Mouse (Mus musculus) CH12F3 (cell line): ENCODE measurements around the gene Ggt6.

ENCODE experiments used
- in situ Hi-C: fragments of 300-500 bp; cut with MboI; formaldehyde crosslinking; loops from 2 replicates; pipeline ENCODE4 v1.14.3; 2020; ENCODE audit warnings: low sequenced_read_pairs

The Ggt6 gene

DNA sequence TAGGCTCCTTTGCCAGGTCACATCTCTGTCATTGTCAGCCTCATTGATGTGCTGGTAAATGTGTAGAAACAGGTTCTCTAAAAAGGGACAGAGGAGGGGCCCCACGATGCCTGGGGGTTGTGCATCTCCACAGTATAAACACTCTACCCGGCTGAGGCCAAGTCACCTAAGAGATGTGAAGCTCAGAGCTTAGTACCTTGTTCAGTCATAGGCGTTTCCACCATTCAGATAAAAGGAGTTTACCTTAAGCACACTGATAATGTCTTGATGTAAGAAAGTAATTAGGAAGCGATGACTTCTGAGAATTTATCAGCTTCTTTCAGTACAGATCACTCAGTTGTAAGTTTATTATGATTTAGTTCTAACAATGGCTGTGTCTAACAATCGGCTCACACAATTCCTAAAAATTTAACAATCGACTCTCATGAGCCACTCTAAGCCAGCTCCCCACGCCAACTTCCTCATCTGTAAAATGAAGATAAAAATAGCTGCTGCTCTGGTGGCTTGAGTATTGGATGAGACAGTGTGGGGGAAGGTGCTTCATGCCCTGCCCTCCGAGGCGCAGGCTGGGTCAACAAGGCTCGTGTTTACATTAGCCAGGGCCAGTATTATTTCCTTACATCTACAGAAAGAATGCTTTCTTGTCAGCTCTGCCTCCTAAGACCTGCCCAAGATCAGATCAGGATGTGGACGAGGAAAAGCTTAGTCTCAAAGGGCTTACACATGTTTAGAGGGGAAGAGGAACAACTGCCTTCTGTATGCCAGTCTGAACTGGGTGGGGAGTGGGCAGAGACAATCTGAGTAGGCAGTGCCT is 31.6 kb downstream of the Ggt6 start:
- in situ Hi-C loops = no loop called here

DNA sequence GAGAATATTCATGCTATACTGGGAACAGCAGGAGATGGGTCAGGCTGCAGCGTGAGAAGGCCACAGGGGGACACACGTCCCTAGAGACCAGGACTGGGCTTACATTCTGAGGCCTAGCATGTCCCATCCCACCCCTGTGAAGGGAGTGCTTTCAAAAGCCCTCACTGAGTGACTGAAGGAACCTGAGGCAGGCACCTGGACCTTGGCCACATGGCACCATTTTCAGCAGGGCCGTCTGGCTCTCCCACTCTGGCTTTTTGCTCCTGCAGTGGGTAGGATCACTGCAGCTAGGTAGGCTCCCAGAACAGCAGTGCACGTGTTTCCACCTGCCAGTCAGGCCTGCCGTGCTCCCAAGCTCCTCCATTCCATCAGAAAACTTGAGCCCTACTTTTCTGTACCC is 33.2 kb downstream of the Ggt6 start:
- in situ Hi-C loops = no loop called here

DNA sequence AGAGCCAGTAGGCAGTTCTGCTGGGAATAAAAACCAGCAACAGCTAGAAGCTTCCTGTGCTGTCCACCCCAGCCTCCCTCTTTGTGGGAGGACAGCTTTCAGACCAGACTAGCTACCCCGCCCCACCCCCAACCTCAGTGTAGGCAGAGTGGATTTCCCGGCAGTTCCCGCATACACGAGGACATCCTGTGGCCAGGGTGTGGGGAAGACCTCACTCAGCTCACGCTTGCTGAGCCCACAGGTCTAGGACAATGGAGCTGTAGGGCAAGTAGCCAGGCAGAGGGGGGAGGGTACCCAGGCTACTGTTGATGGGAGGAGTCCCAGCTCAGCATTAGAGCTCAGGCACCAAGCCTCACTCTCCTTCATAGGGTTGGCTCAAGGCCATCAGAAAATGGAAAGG is 33.9 kb downstream of the Ggt6 start:
- in situ Hi-C loops = no loop called here

DNA sequence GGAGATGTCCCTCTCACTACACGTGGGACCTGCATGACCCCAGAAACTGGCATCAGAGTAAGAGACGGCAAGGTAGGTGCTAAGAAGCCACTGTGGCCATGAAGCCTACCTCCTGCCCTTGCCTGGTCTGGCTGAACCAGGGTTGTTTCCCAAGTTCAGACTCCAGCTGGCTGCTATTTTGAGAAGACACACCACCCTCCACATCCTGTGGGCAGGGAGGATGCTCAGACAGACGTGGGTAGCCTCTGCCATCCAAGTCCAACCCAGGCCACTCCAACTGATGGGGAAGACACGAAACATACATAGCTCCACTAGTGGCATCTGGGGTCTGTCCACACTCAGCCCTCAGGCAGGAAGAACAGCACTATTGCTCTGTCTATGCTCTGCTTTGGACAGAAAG is 34.7 kb downstream of the Ggt6 start:
- in situ Hi-C loops = no loop called here

DNA sequence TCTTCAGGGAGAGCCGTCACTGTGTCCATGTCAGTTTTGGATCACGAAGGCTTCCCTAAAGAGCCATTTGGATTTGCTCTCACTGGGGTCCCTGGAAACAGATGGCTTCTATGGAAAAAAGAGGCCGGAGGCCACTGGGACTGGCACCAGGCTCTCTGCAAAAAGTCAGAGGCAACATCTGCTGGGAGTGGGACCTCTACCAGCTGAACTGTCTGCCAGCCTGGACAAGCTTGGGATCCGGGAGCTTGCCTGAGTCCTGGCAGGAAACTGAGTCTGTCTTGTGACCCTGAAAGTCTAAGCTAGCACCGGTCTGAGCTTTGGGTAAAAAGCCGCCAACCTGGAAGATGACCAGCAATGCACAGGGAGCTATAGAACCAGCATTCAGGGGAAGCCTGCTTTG is 36.1 kb downstream of the Ggt6 start:
- in situ Hi-C loops = no loop called here

DNA sequence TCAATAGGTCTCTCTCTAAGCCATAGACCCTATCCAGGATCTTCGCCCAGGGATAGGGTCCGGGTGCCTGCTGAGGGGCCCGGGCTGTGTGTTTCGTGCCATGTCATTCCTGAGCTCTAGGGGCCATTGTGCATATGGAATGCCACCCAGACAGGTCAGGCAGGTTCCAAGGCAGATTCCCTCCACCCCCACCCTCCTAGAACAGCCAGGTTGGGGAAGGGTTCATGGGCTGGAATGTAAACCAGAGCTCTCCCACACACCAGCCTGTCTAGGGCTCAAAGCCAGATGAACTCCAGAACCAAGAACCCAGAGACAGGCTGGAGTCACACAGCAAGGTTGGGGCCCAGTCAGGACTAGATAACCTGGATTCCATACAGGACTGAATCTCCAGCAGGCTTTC is 38.2 kb downstream of the Ggt6 start:
- in situ Hi-C loops = no loop called here

DNA sequence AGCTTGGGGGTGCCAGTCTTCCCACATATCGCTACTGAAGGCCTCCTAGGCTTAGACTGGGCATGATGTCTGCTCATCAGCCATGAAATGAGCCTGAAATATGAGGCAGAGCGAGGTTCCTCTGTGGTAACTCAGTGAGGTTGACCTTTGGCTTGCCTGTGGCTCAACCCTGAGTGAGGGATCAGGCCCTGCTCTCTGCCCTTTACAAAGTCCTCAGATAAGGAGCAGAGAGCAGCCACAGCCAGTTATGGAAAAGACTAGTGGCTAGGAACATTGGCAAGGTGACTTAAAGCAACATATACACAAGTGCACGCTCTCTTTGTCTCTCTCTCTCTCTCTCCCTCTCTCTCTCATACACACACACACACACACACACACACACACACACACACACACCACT is 39.6 kb downstream of the Ggt6 start:
- in situ Hi-C loops = no loop called here

DNA sequence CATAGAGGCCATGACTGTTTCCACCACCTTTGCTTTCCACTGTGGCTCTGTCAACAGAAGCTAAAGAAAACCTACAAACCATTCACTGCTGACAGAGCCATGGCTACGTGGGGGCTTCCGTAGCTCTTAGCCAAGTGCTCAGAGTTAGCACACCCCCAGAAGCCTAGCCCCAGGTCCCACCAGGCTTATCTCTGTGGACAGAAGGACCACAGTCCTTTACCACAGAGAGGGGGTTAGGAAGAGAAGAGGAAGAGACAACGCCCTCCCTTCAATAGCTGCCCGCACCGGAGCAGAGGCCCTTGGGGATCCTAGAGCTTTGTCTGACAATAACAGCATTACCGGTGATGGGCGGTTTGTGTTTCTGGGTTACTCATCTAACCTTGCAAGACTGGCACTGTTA is 40.1 kb downstream of the Ggt6 start:
- in situ Hi-C loops = no loop called here

DNA sequence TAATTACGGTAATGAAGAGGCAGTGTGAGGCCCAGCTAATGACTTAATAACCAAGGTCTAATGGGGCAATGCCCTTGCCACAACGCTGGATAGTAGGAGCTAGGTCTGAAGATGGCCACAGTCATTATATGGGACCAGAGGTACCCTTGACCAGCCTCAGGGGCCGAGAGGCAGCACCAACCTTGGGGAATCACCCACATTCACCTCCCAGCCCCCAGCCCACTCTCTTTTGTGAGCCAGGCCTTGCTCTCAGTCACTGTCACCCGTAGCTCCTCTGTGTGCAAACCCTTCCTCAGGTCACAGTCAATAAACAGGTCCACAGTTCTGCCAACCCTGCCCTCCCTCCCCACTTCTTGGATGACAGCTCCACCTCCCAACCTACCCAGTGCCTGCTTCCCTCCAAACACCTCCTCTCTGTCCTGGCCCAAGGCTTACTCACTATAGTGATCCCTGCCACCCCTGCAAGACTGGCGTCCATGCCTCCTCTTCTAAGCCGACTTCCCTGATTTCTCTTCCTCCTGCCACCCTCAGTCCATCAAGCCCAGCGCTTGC is 40.8 kb downstream of the Ggt6 start:
- in situ Hi-C loops = no loop called here

DNA sequence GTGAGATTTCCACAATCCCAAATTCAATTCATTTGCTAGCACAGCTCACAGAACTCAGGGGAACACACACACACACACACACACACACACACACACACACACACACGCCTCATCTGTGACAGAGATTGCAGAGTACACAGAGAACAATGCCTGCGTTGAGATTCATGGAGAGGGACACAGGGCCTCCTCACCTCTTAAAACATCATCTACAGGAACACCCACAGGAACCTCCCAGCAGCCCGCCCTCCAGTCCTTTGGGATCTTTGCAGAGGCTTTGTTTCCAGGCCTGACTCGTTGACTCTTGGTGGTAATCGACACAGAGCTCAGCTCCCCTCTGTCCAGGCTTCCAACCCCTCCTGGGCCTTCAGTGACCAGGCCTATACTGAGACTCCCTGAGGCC is 41.9 kb downstream of the Ggt6 start:
- in situ Hi-C loops = no loop called here

DNA sequence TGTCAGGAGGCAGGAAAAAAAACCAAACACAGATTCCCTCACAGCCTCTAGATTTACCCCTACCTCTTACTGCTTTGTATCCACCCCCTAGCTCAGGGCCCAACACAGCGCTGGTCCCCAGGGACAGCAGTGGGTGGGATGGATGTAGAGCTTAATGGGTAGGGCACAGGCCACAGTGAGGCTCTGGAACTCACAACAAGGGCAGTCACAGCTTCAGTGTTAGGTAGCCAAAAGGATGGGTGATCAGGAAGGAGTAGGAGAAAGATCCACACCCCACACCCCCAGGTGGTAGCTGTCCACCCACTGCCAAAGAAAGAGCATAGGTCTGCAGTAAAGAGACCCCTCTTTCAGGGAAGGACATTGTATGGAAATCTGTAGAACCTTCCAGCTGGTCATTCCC is 42.3 kb downstream of the Ggt6 start:
- in situ Hi-C loops = no loop called here

DNA sequence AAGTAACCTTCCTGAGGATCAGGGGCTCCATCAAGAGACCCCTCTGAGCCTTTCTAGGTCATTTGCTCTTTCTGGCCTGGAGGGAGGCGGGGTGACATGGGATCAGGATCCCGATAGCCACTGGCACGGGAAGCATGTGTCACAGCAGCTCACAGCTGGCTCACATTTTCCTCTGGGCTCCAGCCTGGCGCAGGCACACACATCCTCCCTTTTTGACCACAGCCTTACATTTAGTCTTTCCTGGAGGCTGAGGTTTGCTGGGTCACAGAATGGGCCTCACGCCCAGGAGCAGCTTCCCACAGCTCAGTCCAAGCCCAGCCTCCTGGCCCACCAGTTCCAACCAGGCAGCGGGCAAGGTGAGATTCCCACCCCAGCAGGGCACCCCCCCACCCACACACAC is 42.9 kb downstream of the Ggt6 start:
- in situ Hi-C loops = no loop called here

DNA sequence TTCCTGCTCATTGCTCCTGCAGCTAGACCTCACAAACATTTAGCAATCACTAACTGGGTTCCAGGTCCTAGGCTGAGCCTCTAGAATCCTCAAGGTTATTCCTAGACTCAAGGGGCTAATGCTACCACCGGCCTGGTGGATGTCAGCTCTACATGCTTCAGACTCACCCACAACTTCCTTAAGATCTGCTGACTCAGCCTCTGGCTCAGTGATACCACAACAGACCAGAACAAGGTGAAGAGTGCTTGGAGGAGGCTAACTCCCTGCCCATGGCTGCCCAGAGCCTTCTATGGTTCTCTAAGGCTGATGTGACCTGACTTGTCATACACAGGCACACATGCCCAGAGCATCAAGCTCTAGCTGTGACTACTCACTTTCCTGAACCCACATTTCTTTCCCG is 44.2 kb downstream of the Ggt6 start:
- in situ Hi-C loops = no loop called here

DNA sequence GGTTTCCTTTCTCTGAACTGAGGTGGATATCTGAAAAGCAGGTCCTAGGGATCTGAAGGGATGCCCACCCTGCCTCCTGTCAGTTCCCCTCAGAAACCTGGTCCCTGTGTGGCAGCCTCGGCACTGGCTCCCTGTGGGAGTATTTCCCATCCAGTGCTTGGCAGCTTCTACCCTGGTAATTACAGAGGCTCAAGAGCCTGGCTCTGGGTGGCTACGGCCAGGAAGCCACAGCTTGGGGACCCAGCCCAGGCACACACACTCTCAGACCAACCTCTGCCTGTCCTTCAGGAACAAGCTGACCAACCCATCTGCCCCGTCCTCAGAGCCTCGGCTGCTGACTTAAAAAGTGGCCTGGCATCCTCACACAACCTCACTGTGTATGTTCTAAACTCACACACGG is 46.0 kb downstream of the Ggt6 start:
- in situ Hi-C loops = no loop called here

DNA sequence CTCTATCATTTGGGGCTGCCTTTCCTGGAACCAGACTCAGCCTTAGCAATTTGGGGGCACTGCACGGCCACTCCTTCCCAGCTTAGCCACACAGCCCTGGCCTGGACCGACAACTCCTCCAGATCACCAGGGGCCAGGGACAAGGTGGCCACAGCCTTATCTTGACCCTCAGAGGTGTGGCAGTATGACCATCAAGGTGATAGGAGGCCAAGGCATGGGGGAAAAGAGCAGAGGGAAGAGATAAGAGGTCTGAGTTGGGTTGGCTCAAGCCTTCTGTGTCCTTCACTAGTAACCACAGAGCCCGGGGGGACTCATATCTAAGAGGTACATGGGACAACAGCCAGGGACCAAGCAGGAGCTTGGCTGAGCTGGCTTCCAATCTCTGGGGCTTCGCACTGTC is 46.6 kb downstream of the Ggt6 start:
- in situ Hi-C loops = no loop called here

DNA sequence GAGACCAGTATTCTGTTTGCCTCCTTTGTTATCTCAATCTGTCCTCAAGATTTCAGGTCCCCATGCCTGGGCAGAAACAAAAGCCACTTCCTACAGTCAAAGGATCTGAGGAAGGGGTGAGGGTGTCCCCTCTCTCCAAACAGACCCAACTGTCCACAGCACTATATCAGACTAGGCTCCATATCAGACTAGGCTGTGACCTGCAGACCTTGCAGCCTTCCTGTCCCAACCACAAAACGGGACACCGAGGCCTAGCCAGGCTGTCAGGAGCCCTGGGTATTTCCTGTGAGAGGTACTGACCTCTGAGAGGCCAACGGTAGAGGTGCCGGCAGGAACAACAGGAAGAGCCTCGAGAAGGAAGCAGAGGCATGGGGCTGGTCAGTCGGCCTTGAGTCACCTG is 49.2 kb downstream of the Ggt6 start:
- in situ Hi-C loops = no loop called here

DNA sequence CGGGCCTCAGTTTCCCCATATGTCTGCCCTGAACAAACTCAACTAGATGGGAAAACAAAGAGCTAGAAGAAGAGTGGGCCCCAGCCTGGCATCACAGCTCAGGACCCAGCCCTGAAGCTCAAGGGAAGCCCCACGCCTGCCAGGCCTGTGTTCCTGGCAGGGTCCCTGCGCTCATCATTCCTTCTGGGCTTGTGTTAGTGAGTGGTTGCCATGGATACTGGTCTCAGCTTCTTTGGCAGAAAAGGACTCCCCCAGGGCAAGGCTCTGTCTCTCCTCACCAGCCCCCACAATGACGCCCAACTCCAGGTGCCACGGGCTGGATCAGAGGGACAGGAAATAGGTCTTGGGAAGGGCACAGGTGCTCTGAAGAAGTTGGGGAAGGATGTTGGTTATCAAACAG is 49.8 kb downstream of the Ggt6 start:
- in situ Hi-C loops = no loop called here

DNA sequence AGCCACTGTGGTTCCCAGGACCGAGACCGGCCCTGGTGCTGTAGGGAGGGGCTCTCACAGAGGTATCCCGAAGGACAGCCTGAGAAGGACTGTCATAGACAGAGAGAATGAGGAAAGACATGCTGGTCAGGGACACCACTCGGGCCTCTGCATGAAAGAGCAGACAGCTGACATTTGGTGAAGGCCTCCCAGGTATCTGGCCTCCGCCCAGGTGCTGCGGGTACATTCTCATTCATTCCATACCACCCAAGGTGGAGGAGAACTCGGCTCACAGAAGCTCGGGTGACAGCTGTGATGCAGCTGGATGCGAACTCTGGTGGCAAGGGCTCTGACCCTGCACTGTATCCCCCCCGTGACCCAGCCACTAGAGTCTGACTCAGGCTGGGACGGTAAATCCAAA is 50.6 kb downstream of the Ggt6 start:
- in situ Hi-C loops = no loop called here

DNA sequence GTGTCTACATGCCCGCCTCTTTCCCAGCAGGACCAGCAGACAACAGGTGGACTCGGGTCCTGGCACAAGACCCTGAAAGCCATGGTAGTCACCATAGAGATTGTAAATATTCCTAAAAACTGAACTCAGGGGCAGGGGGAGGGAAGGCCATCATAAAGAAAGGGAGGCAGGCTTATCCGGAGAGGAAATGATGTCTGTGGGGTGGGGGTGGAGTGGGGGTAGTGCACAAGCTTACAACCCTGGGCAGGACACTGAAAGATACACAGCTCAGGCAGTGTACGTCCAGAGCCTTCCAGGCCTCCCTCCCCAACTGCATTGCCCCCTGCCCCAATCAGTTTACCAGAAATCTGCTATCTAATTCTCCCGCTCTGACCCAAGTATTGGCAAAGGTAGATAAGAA is 51.8 kb downstream of the Ggt6 start:
- in situ Hi-C loops = no loop called here

DNA sequence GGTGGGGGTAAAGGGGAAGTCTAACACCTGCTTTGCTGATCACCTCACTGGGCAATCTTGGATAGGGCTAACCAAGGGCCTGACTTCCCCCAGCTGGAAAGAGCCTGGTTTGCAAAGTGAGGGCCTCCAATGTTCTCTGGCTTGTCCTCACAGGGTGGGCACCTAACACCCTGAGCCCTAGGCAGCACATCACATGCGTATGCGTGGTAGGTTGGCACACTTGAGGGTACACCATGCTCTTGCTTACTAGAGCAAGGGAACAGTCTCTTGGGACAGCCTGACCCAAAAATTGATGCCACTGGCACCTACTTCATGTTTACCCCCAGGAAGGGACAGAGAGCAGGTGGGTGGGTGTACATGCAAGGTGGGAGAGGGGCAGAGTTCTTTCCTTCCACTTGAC is 52.4 kb downstream of the Ggt6 start:
- in situ Hi-C loops = no loop called here
